Mouse (Mus musculus) mouse trophoblast stem cell (cell line): ENCODE data around the gene Borcs5.
"Not testable (repeated sequence)": the region's sequence is repeated elsewhere in the genome, so short reads cannot be mapped to it uniquely, and the experiment has no call there.

ENCODE experiments used
- in situ Hi-C, 2 experiments: fragments of 300-500 bp; cut with MseI, MboI; formaldehyde crosslinking; loops; 2 replicates in 1 of 2; 3 replicates in 1 of 2; pipeline ENCODE4 v1.15.1; 2025

Borcs5 gene

GRCm38 (mm10) chr6:134669179-134669865 is 30.0 kb downstream of the Borcs5 start:
- in situ Hi-C loops = loop anchor here in 1 of 2 experiments (25.0 kb wide), 1 partner anchor 168 kb away; the partner anchor contains the start of gene Crebl2

- in situ Hi-C loops = loop anchor here in 1 of 2 experiments (25.0 kb wide), 1 partner anchor 166 kb away; the partner anchor contains the start of gene Crebl2
Observed at GRCm38 (mm10) chr6:134670881-134671411, 31.6 kb downstream of the Borcs5 start.

DNA sequence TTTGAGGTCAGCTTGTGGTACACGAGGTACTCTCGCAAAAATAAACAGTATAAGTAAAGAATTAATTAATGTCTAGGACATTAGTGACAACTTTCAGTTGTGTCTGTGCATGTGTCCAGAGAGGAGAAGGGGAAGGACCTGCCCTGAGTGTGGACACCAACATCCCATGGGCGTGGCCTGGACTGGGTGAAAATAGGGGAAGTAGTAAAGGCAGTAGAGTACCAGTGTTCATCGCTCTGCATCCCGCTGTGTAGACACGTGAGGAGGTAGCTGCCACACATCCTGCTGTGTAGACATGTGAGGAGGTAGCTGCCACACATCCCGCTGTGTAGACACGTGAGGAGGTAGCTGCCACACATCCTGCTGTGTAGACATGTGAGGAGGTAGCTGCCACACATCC is 34.4 kb downstream of the Borcs5 start:
- in situ Hi-C loops = loop anchor here in 1 of 2 experiments (25.0 kb wide), 1 partner anchor 164 kb away; the partner anchor contains the start of gene Crebl2

DNA sequence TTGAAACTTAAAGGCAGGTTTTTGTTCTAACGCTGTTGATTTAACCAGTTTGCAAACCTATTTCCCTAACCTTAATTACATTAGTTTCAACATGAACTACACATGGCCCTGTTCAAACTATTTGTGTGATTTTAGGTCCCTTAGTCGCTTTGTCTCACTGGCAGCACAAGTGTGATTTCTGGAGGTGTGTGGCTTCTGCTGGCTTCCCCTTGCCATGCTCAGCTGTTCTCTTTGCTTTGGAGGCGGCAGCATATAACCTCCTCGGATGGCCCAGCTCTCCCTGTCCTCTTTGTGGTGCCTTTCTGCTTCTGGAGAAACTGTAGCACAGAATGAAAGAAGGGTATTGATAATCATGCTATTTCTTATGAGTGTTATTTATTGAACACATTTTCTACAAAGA is 38.2 kb downstream of the Borcs5 start:
- in situ Hi-C loops = no loop called here

DNA sequence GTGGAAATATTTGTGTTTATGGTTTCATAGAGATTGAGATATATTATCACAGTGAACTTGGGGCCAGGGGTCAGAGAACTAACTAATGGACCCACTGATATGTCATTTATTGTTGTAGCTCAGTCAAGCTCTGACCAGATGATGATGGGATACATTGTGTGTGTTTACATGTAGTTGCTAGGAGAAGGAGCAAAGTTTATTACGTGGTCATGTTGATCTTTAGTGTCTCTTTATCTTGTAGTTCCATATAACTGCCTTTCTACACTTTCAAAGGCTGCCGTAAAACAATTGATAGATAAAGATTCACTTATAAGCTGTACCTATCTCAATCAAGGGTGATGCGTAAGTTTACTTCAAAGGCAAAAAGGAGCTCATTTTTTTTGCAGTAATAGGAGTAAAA is 38.7 kb downstream of the Borcs5 start:
- in situ Hi-C loops = no loop called here

DNA sequence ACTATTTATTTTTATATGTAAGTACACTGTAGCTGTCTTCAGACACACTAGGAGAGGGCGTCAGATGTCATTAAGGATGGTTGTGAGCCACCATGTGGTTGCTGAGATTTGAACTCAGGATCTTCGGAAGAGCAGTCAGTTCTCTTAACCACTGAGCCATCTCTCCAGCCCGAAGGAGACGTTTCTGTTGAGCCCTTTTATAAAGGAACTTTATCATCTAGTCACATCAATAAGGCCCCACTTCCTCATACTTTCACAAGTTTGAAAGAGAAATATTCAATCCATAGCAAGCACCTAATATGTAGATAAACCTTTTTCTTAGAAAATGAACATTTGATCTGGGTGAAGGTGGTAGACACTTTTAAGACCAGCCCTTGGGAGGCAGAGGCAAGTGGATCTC is 40.0 kb downstream of the Borcs5 start:
- in situ Hi-C loops = not testable (repeated sequence)

- in situ Hi-C loops = no loop called here
Observed at GRCm38 (mm10) chr6:134684354-134684915, 45.1 kb downstream of the Borcs5 start.

- in situ Hi-C loops = no loop called here
Observed at GRCm38 (mm10) chr6:134685040-134685439, 45.7 kb downstream of the Borcs5 start.

- in situ Hi-C loops = no loop called here
Observed at GRCm38 (mm10) chr6:134685515-134685914, 46.2 kb downstream of the Borcs5 start.

DNA sequence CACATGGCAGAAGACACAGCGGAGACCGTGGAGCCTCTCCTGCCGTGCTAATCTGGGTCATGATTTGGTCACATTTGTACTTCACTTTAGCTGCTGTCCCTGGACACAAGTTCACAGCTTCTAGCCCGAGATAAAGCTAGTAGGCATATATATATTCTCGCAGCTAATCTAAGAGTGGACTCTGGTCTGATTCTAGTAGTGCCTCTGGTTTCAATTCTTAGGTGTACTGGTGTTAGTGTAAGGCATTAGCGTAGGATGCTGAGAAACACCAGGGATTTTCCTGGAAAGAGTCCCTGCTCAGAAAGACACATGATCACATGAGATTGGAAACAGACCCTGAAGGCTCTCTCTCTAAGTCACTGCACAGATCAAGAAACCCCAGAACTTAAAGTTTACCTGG is 55.2 kb downstream of the Borcs5 start:
- in situ Hi-C loops = no loop called here

- in situ Hi-C loops = no loop called here
Observed at GRCm38 (mm10) chr6:134694988-134695387, 55.7 kb downstream of the Borcs5 start.

- in situ Hi-C loops = no loop called here
Observed at GRCm38 (mm10) chr6:134695625-134696024, 56.3 kb downstream of the Borcs5 start.

DNA sequence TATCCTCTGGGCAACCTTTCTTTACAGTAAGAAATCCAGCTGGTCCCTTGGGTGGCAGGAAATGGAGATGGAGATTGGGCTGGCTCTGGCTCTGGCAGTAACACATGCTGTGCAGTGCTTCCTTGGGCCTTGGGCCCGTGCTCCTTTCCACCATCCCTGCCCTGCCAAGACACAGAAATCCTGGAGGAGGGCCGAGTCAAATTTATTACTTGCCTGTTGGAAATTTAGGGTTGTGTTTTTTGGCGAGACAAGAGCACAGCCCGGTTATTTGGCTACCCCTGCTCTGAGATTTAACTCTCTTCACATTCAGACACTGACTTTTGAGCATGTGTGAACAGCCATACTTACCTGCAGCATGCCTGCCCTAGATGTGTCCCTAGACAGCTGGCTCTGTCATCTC is 56.8 kb downstream of the Borcs5 start:
- in situ Hi-C loops = no loop called here

DNA sequence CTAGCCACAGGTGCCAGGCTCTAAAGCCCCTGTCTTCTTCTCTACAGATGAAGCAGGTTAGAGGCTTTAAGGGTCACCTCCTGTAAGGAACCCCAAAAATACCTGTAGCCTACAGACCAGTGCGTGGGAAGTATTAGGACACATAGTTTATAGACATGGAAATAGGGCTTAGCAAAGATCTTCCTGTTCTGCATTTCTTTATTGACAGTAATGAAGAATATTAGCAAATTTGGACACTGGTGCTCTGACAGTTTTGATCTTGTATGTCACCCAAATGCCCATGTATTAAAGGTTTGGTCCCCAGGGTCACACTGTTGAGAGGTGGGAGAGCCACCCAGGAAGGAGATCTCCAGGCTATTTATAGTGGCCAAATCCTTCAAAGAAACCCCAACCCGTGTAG is 57.2 kb downstream of the Borcs5 start:
- in situ Hi-C loops = no loop called here

GRCm38 (mm10) chr6:134698243-134698642 is 58.9 kb downstream of the Borcs5 start:
- in situ Hi-C loops = no loop called here

- in situ Hi-C loops = no loop called here
Observed at GRCm38 (mm10) chr6:134700451-134701210, 61.3 kb downstream of the Borcs5 start.

DNA sequence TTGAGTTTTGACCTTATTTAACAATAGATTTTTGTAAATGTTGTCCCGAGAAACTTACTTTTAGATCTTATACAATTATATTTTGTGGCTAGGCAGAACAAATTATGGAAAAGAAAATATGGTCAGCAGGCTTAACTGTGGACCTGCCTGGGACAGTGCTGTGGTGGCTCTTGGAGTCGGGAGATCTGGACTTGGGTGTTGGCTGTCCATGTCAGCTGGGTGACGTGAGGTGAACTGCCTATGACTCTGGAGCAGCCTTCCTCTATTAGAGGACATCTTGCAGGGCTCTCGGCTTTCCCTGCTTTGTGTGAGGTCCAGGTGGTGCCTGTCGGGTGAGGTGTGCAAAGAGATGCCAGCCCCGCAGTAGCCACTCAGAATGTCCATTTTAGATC is 61.9 kb downstream of the Borcs5 start:
- in situ Hi-C loops = no loop called here

DNA sequence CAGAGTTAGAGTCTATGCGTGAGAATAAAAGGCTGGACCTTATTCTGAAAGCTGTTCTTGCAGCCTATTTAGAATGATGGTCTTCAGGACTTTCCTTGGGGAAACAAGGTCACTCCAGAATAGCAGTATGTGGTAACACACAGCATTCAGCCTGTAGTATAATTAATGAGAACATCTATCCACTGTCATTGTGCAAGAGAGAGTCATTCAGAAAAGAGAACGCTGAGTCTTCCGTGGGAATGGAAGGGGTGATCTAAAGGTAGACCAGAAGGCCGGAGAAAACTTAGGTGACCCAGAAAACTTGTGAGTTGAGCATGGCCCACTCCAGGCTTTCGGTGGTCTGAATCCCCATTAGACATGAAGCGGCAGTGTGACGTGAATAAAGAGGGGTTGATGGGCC is 62.9 kb downstream of the Borcs5 start:
- in situ Hi-C loops = no loop called here

DNA sequence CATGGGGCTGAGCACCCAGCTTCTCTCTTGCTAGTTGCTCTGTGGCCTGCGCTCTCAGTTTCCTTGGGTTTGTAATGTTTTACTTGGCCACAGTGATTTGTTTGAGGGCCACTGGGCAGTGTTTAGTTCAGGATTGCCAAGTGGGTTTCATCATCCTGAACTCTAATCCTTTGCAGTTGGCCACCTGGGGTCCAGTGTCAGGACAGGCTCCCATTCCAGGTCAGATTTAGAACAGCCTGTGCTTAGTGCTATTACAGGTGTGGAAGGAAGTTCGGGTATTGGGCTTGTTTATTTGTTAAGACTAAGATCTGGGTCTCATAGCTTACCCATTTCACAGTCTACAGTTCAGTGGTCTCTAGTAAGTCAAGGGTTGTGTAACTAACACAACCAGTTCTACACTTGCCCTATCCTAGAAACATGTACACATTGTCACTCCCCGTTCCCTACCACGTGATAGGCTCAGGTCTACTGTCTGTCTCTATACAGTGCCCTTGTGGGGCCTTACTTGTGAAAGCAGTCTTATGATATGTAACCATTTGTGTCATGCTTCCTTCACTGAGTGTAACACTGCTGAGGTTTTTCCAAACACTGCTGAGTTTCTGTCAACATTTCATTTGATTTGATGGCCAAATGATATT is 63.9 kb downstream of the Borcs5 start:
- in situ Hi-C loops = no loop called here

GRCm38 (mm10) chr6:134706467-134706866 is 67.2 kb downstream of the Borcs5 start:
- in situ Hi-C loops = no loop called here

- in situ Hi-C loops = no loop called here
Observed at GRCm38 (mm10) chr6:134710020-134710419, 70.7 kb downstream of the Borcs5 start.

DNA sequence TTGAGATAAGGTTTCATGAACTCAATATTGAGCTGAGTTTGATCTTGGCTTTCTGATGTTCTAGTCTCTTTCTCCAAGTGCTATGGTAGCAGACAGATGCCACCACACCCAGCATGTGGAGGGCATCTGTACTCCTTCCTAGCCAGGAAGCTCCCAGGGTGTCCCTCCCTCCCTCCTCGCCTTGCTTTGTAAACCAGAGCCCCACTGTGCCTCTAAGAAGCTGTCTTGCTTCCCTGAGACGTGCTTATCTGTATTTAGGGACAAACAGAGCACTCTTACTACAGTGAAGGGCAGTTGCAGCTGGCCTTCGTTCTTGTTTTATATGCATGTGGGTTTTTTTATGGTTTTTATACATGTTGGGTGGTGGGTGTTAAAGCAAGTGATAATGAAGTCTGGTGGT is 74.0 kb downstream of the Borcs5 start:
- in situ Hi-C loops = no loop called here
